Mouse (Mus musculus): Measurements from ENCODE around the gene Ptpn3.

GRCm38 (mm10) chr4:57318525-57319212 is 17.0 kb upstream of the Ptpn3 start:
- no peak for TF ChIP-seq CTCF (IDR thresholded peaks at IDR 0.05; ENCODE audit: low read depth)
- TF ChIP-seq EP300 (IDR thresholded peaks at IDR 0.05; ENCODE audit: low read depth), result no peak
